Mouse (Mus musculus) ES-E14 (cell line): ENCODE data around the gene Sdhb. TPM values are rescaled to one million over a fixed set of nuclear protein-coding genes. Genes with fewer than 3 reads are reported as not detected.

Experiments used
- DNase-seq: peaks from one replicate; pipeline ENCODE4 v3.0.0-alpha.2; 2013; ENCODE audit warnings: low read depth, low spot score
- H3K27ac ChIP-seq: 2 replicates; pipeline ENCODE4 v1.5.1; 2012; ENCODE audit warnings: low read depth, mild to moderate bottlenecking, low read length, moderate library complexity, mixed read lengths; ENCODE audit not compliant: poor library complexity, insufficient read depth, severe bottlenecking
- H3K36me3 ChIP-seq: 2 replicates; pipeline ENCODE4 v1.6.1; 2012; ENCODE audit warnings: mild to moderate bottlenecking, low read length, moderate library complexity, mixed read lengths; ENCODE audit not compliant: control insufficient read depth, poor library complexity, insufficient read depth, severe bottlenecking
- H3K4me1 ChIP-seq, 2 experiments: fragments of 150-350 bp in 1 of 2; sonication (generic) in 1 of 2; 2 replicates each; pipeline ENCODE4 v1.6.1; 2012; ENCODE audit warnings: low read length in 2 of 2, mild to moderate bottlenecking in 1 of 2, mixed read lengths in 1 of 2; ENCODE audit not compliant: control insufficient read depth in 2 of 2, insufficient read depth in 2 of 2, poor library complexity in 1 of 2
- H3K4me3 ChIP-seq, 2 experiments: fragments of 150-350 bp in 1 of 2; sonication (generic) in 1 of 2; 2 replicates each; pipeline ENCODE4 v1.5.1; 2012; ENCODE audit warnings: low read length in 2 of 2, low read depth in 1 of 2, mild to moderate bottlenecking in 1 of 2, mixed read lengths in 1 of 2; ENCODE audit not compliant: insufficient read depth in 1 of 2, poor library complexity in 1 of 2, severe bottlenecking in 1 of 2
- H3K9ac ChIP-seq: 2 replicates; pipeline ENCODE4 v1.6.1; 2012; ENCODE audit warnings: low read depth, mild to moderate bottlenecking, low read length, mixed read lengths; ENCODE audit not compliant: poor library complexity, insufficient read depth, severe bottlenecking
- H3K9me3 ChIP-seq: fragments of 150-350 bp; sonication (generic); 2 replicates; pipeline ENCODE4 v1.6.1; 2012; ENCODE audit warnings: low read depth, mild to moderate bottlenecking, low read length; ENCODE audit not compliant: control insufficient read depth, insufficient read depth
- CHD2 ChIP-seq: IDR thresholded peaks from 2 replicates; pipeline ENCODE4 v1.6.1; 2014; ENCODE audit warnings: mild to moderate bottlenecking, low read depth, low read length, inconsistent platforms
- HCFC1 ChIP-seq: IDR thresholded peaks from 2 replicates; pipeline ENCODE4 v1.6.1; 2012; ENCODE audit warnings: low read length, inconsistent platforms, borderline replicate concordance; ENCODE audit not compliant: insufficient read depth
- MAFK ChIP-seq: IDR thresholded peaks from 2 replicates; pipeline ENCODE4 v1.6.1; 2014; ENCODE audit warnings: mild to moderate bottlenecking, low read depth, low read length, inconsistent platforms; ENCODE audit not compliant: insufficient read depth
- ZC3H11A ChIP-seq: IDR thresholded peaks from 2 replicates; pipeline ENCODE4 v1.6.1; 2012; ENCODE audit warnings: low read depth, mild to moderate bottlenecking, inconsistent platforms, low read length, borderline replicate concordance
- ZNF384 ChIP-seq: IDR thresholded peaks from 2 replicates; pipeline ENCODE4 v1.6.1; 2012; ENCODE audit warnings: low read depth, low read length, inconsistent platforms
- in situ Hi-C, 2 experiments: fragments of 600-800 bp; cut with MboI; formaldehyde crosslinking; loops; one replicate each; pipeline ENCODE4 v1.15.1; 2025; ENCODE audit warnings: low sequenced_read_pairs in 2 of 2, inconsistent platforms in 1 of 2; ENCODE audit not compliant: unreplicated experiment in 2 of 2
- total RNA-seq: library from RNA; depleted of rRNA; stranded (reverse); fragments of 300-350 nt; gene quantifications from 2 replicates; pipeline ENCODE4 v1.2.3, GENCODE M21; 2012

The Sdhb gene
- total RNA-seq, 1 experiment: 135 TPM

DNA sequence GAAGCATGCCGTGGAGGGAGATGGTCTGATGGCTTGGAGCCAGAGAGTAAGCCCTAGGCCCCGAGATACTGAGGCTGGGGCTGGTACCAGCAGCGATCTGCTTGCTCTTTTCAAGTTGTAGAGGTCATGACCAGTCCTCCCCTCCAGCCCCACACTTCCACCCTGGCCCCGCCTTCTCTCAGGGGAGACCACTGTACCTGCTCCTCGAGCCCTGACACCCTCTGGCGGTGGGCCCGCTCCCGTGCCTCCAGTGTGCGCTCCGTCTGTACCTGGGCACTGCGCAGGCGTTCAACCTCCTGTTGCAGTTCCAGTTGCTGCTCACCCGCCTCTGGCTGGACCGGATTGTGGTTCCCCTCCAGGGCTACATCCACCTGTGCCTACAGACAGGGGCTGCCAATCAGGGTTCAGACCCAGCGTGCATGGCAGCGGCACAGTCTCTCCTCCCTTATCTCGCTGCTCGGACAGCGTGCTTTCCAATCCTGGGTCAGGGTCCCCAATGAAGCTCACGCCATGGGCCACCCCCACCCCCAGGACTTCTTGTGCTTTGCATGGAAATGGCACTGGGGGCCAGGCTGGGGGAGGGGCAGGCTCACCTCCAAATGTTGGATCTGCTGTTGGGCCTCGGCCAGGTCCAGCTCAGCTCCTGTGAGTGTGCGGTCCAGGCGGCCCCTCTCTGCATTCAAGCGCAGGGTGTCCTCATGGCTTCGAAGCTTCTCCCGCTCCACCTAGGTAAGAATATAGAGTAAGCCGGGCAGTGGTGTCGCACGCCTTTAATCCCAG is 56.8 kb downstream of the Sdhb start:
- in situ Hi-C loops: no loop called here
- H3K9me3 ChIP-seq: no peaks in the 10 kb centered on the region
- peaks cover 16% of the 10 kb centered on the region for H3K36me3 ChIP-seq
- TF ChIP-seq ZC3H11A (no peak), CHD2 (no peak), HCFC1 (no peak), ZNF384 (no peak), MAFK (no peak)
- H3K9ac ChIP-seq: no peak overlapping the region
- peaks cover 0 to 12% of the 10 kb centered on the region in 2 experiments; a peak in 2 of 4 replicates for H3K4me1 ChIP-seq
- peak; percentile 12 for DNase-seq
- no peak overlapping the region for H3K27ac ChIP-seq
- H3K4me3 ChIP-seq: peak overlapping the region in 1 of 2 experiments; percentile 10; a peak in 1 of 4 replicates

DNA sequence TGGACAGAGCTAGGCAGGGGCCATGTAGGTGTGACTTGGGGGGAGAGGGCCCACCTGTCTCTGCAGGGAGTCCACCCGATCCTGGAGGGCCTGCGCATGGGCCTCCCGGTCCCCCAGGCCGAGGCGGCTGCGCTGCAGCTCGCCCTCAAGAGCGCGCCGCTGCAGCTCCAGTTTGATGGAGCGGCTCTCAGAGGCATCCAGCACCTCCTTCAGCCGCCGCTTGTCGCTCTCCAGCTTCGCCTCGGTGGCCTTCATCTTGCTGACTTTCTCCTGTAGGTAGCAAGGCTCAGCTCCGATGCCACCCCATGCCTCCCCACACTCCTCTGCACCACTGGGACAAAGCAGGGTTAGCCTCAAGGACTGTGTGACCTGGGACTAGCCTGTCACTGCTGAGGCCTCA is 59.2 kb downstream of the Sdhb start:
- H3K9me3 ChIP-seq: no peaks in the 10 kb centered on the region
- no peak overlapping the region for H3K27ac ChIP-seq
- in situ Hi-C loops: no loop called here
- peaks cover 1 to 12% of the 10 kb centered on the region in 2 experiments; a peak in 2 of 4 replicates for H3K4me1 ChIP-seq
- no peak for DNase-seq
- H3K9ac ChIP-seq: no peak overlapping the region
- H3K36me3 ChIP-seq: peaks cover 25% of the 10 kb centered on the region
- no peak overlapping the region for H3K4me3 ChIP-seq
- TF ChIP-seq CHD2: no peak
- no peak for TF ChIP-seq ZNF384
- no peak for TF ChIP-seq HCFC1
- TF ChIP-seq MAFK: no peak
- TF ChIP-seq ZC3H11A: no peak

DNA sequence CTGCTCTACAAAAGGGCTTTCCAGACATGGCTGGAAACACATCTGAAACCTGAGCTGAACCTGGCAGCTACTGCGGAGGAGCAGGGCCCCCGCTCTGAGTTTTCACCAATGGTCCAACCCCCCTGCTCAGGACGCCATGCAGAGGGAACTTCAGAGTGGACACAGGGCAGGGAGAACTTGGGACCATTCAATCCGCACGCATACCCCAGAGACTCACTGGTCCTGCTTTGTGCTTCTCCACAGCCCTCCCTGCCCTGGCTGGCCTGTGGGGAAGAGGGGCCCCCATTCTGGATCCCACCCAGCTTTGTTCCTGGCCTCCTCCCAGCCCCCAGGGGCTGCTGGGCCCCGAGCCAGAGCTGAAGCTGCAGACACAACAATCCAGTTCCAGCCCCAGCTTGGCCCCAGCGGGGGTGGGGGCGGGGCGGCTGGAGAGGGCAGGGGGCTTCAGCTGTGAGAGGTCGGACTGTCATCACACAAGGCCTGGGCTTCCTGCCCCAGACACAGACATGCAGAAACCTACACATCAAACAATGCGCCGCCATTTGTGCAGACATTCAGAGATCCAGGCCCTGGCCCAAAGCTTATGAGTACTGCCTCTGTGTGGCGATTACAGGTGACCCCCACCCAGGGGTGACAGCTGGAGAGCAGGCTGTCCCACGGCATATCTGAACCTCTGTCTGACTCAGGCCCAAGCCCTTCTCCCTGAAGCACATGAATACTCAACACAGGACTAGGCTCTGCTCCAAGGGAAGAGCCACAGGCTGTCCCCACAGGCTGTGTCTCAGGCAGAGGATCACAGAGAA is 60.0 kb downstream of the Sdhb start:
- Histone ChIP-seq H3K27ac (no peak overlapping the region), H3K9ac (no peak overlapping the region), H3K4me1 (peaks cover 1 to 14% of the 10 kb centered on the region in 2 experiments; a peak in 2 of 4 replicates), H3K4me3 (no peak overlapping the region), H3K9me3 (no peaks in the 10 kb centered on the region), H3K36me3 (peaks cover 25% of the 10 kb centered on the region)
- DNase-seq: no peak
- in situ Hi-C loops: no loop called here
- no peak for TF ChIP-seq ZNF384
- no peak for TF ChIP-seq ZC3H11A
- no peak for TF ChIP-seq MAFK
- TF ChIP-seq CHD2: no peak
- no peak for TF ChIP-seq HCFC1

DNA sequence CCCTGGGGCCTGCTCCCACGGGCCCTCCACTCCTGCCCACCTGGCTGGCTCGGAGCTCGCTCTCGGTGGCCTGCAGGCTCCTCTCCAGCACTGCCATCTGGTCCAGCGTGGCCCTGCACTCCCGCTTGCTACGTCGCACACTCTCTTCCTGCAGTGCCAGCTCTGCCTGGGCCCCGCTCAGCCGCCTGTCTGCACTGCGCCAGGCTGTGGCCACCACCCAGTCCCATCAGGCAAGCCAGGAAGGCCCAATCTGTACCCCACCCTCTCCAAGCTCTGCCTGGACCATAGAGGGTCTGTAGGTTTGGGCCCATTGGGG is 60.6 kb downstream of the Sdhb start:
- Histone ChIP-seq H3K36me3 (peaks cover 25% of the 10 kb centered on the region), H3K4me1 (peaks cover 1 to 14% of the 10 kb centered on the region in 2 experiments; a peak in 2 of 4 replicates), H3K9ac (no peak overlapping the region), H3K4me3 (no peak overlapping the region), H3K9me3 (no peaks in the 10 kb centered on the region), H3K27ac (no peak overlapping the region)
- in situ Hi-C loops: no loop called here
- TF ChIP-seq ZC3H11A (no peak), CHD2 (no peak), HCFC1 (no peak), MAFK (no peak), ZNF384 (no peak)
- no peak for DNase-seq
